In genomic region chr3:117139835-117140234, GRCm38 (mm10) we compare ENCODE assay signal across 23 mouse cellular contexts.
DNase-seq lines count a peak whose midpoint lies in the region; ATAC-seq and TF ChIP-seq lines count a peak whose summit lies in the region.
"Had no signal": no experiment of that assay in that cellular context is flagged by ENCODE, and none has a peak within 500 bp of the region (broad histone marks: within the 10 kb centered on the region; RNA-seq: fewer than 3 reads in every experiment).

No protein-coding gene starts in this region.

- ATAC-seq in Patski, result peak; percentile 67
- ATAC-seq in common myeloid progenitor, adult 5-6 weeks (replicated peaks; ENCODE audit: low read depth, poor library complexity, severe bottlenecking), result 0 out of 2 replicates have a peak, but pooled peaks have one; percentile 25
- ATAC-seq: forebrain, embryonic 14.5 days had no signal

- in situ Hi-C loops in Patski (cut with MboI; ENCODE audit: low pct_unique_long_range_greater_than_20kb), result no loop called here

- peak; percentile 54 for DNase-seq in adrenal gland, adult 2 months
- no peak for DNase-seq in adrenal gland, postnatal 4 days (ENCODE audit: low spot score in 2 of 2)
- DNase-seq in Patski (ENCODE audit: low read depth, low spot score), result no peak
- DNase-seq in skeletal muscle tissue, adult 2 months (ENCODE audit: low read depth, low spot score), result peak; percentile 3
- no peak for DNase-seq in urinary bladder, postnatal 36 days (ENCODE audit: low spot score in 2 of 2)
- DNase-seq in gastrocnemius, postnatal 36 days, result no peak
- DNase-seq in layer of hippocampus, postnatal 14 days (ENCODE audit: low spot score in 2 of 2), result no peak
- DNase-seq: B cell, adult 2 months; cerebellum, adult 11-12 months; cerebellum, postnatal 25 days; gastrocnemius, postnatal 10 days; heart, adult 2 months; kidney, adult 11 months; kidney, postnatal 36 days; left cerebral cortex, postnatal 4 days; lung, embryonic 14.5 days; lung, postnatal 4 days had no signal

- CTCF ChIA-PET in Patski (lab: Charles Lee), result no interaction called here

- TF ChIP-seq CTCF in Patski (IDR thresholded peaks at IDR 0.05), result no peak

- H3K27me3 ChIP-seq in Patski, result no peaks in the 10 kb centered on the region
- H3K27me3 ChIP-seq: heart, embryonic 13.5 days; hindbrain, embryonic 13.5 days; kidney, embryonic 15.5 days; limb, embryonic 15.5 days had no signal

- POLR2A ChIA-PET in Patski (lab: Charles Lee), result no interaction called here

- intact Hi-C loops in gastrocnemius, postnatal 36 days (cut with DNase I), result no loop called here

Comparison
In these comparisons a context has a peak if more than half of its experiments do, and no peak if none do; other contexts are left out.
1. DNase-seq: peak in adrenal gland, adult 2 months (single experiment) and skeletal muscle tissue, adult 2 months (single experiment); none in adrenal gland, postnatal 4 days (0 of 2), Patski (single experiment), urinary bladder, postnatal 36 days (0 of 2), gastrocnemius, postnatal 36 days (0 of 2) and layer of hippocampus, postnatal 14 days (0 of 2).